Mouse (Mus musculus) spleen, adult 2 months (tissue): ENCODE results near the gene Slc38a2. TPM values are rescaled to one million over a fixed set of nuclear protein-coding genes. Genes with fewer than 3 reads are reported as not detected.

Source experiments
- DNase-seq, 2 experiments: peaks; one replicate each; pipeline versions ENCODE4 v3.0.0 to v3.0.0-alpha.2; 2012 to 2021; ENCODE audit warnings: low spot score in 2 of 2, low read depth in 1 of 2
- H3K27ac ChIP-seq: fragments of 200-500 bp; 2 replicates; pipeline ENCODE4 v1.5.1; 2012; ENCODE audit warnings: low read length, inconsistent platforms; ENCODE audit not compliant: insufficient read depth
- H3K27me3 ChIP-seq: fragments of 200-500 bp; 2 replicates; pipeline ENCODE4 v1.6.1; 2012; ENCODE audit warnings: mild to moderate bottlenecking, moderate library complexity, low read length, inconsistent platforms; ENCODE audit not compliant: control insufficient read depth, insufficient read depth
- H3K36me3 ChIP-seq: fragments of 200-500 bp; 2 replicates; pipeline ENCODE4 v1.6.1; 2012; ENCODE audit warnings: mild to moderate bottlenecking, low read length, inconsistent platforms; ENCODE audit not compliant: control insufficient read depth, insufficient read depth
- H3K4me1 ChIP-seq: fragments of 200-500 bp; 2 replicates; pipeline ENCODE4 v1.6.1; 2011; ENCODE audit warnings: inconsistent platforms; ENCODE audit not compliant: control insufficient read depth, insufficient read depth, insufficient read length
- H3K4me3 ChIP-seq: fragments of 200-500 bp; 2 replicates; pipeline ENCODE4 v1.5.1; 2011; ENCODE audit warnings: mild to moderate bottlenecking, inconsistent platforms; ENCODE audit not compliant: insufficient read depth, insufficient read length; ENCODE audit errors: extremely low read depth
- CTCF ChIP-seq: fragments of 200-500 bp; IDR thresholded peaks from 2 replicates; pipeline ENCODE4 v1.5.1; 2011; ENCODE audit warnings: mild to moderate bottlenecking, inconsistent platforms; ENCODE audit not compliant: insufficient read depth, insufficient read length, insufficient replicate concordance; ENCODE audit errors: extremely low read depth
- POLR2A ChIP-seq: fragments of 200-500 bp; IDR thresholded peaks from 2 replicates; pipeline ENCODE4 v1.6.1; 2011; ENCODE audit warnings: low read depth, low read length, inconsistent platforms
- WGBS: fragments of 180-500 bp; shearing (Covaris S2); methylation state at CpG from one replicate; pipeline ENCODE4 v1.1.7; 2018; 5-methylcytosine and 5-hydroxymethylcytosine counted together
- polyA plus RNA-seq: library from polyadenylated mRNA; depleted of rRNA; stranded (reverse); fragments of >200 nt; gene quantifications from 2 replicates; pipeline ENCODE4 v1.2.3, GENCODE M21; 2012

Gene Slc38a2
- polyA plus RNA-seq, 1 experiment, result 28.5 TPM

- Histone ChIP-seq H3K4me1 (peaks cover 11% of the 10 kb centered on the region), H3K27me3 (no peaks in the 10 kb centered on the region), H3K27ac (no peak overlapping the region; the same call in 1 of the 2 replicates), H3K36me3 (no peaks in the 10 kb centered on the region), H3K4me3 (no peak overlapping the region)
- no peak for DNase-seq
- WGBS, result 66% methylated on average over 8 of the region's 8 CpGs
- TF ChIP-seq POLR2A (no peak), CTCF (no peak)
These were observed 8.9 kb upstream of the Slc38a2 start for GRCm38 (mm10) chr15:96708428-96708827.

GRCm38 (mm10) chr15:96707936-96708335, 8.4 kb upstream of the Slc38a2 start:
- Histone ChIP-seq H3K4me3 (no peak overlapping the region), H3K27me3 (no peaks in the 10 kb centered on the region), H3K4me1 (peaks cover 11% of the 10 kb centered on the region), H3K27ac (no peak overlapping the region), H3K36me3 (no peaks in the 10 kb centered on the region)
- DNase-seq, result no peak
- TF ChIP-seq POLR2A, result no peak
- TF ChIP-seq CTCF, result no peak
- 27% methylated on average over 2 of the region's 2 CpGs for WGBS

- no peak for DNase-seq
- 94% methylated on average over 12 of the region's 12 CpGs for WGBS
- no peak for TF ChIP-seq CTCF
- TF ChIP-seq POLR2A, result no peak
- Histone ChIP-seq H3K27ac (no peak overlapping the region), H3K27me3 (no peaks in the 10 kb centered on the region), H3K4me1 (no peaks in the 10 kb centered on the region; the same call in 1 of the 2 replicates), H3K4me3 (no peak overlapping the region), H3K36me3 (peaks cover 7% of the 10 kb centered on the region)
These were observed 3.0 kb upstream of the Slc38a2 start for GRCm38 (mm10) chr15:96702466-96703031.

DNA sequence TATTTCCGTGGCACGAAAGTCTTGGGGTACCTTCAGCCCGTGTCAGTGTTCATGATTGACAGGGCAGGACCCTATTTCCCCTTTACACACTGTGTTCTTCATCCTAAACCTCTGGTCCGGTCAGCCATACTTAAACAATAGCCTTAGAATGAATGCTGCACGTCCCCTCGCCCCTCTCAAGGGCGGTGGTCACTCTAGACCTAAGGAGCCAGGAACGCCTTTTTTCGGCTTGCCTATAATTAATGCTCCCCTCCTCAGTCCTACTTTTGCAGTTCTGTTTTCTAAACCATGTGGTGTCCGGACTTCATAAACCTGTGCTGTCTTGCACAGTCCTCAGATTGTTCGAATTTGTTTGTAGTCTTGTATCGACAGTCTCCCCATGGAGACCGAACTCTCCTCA, 1.2 kb upstream of the Slc38a2 start:
- TF ChIP-seq CTCF (no peak), POLR2A (no peak)
- 51% methylated on average over 13 of the region's 13 CpGs for WGBS
- no peaks in the 10 kb centered on the region for H3K27me3 ChIP-seq
- H3K36me3 ChIP-seq, result peaks cover 18% of the 10 kb centered on the region
- peaks cover 4% of the 10 kb centered on the region for H3K4me1 ChIP-seq
- no peak overlapping the region; the same call in 1 of the 2 replicates for H3K4me3 ChIP-seq
- DNase-seq, result no peak
- H3K27ac ChIP-seq, result no peak overlapping the region

GRCm38 (mm10) chr15:96698658-96699448, 677 bp downstream of the Slc38a2 start:
- Histone ChIP-seq H3K36me3 (peaks cover 35% of the 10 kb centered on the region), H3K27me3 (no peaks in the 10 kb centered on the region), H3K4me3 (peak overlapping the region; percentile 99), H3K27ac (peak overlapping the region; percentile 100), H3K4me1 (peaks cover 4% of the 10 kb centered on the region)
- DNase-seq, result peak; percentile 65 to 82
- 1% methylated on average over 79 of the region's 101 CpGs for WGBS
- peak; percentile 39 for TF ChIP-seq POLR2A
- TF ChIP-seq CTCF, result no peak

DNA sequence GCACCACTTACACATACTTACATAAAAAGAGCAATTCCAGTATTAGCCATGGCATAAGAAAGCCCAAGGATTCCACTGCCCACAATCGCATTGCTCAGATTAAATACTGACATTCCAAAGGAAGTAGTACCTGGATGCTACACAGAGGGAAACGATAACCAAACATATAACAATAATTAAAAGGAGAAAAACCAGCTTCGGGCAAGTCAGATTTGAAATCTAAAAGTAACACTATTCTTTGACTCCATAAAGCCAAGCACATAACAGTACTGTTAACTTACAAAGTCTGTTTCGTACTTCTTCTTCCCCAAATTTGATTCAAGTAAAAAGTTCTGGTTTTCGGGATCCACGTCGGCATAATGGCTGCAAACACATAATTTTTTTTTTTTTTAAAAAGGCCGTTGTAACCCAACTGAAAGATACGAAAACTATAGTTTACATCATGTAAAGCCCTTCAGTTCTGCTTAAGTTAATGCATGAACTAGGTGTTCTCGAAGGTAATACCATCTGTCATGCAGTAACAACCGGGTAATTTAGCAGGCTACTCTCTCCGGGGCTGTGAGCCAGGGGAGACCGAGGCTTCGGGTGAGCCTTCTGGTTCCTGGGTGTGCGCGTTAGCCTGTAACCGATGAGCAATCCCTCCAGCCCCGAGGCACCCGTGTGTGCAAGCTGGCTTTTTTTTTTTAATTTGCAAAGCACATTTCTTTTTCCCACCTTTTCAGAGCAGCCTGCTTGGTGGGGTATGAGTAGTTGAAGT, 1.5 kb downstream of the Slc38a2 start:
- Histone ChIP-seq H3K36me3 (peaks cover 43% of the 10 kb centered on the region), H3K27ac (peak overlapping the region; percentile 81), H3K4me3 (peak overlapping the region; percentile 99), H3K4me1 (peaks cover 4% of the 10 kb centered on the region), H3K27me3 (no peaks in the 10 kb centered on the region)
- TF ChIP-seq POLR2A (no peak), CTCF (no peak)
- DNase-seq, result peak in 1 of 2 experiments; percentile 17
- WGBS, result 7% methylated on average over 19 of the region's 19 CpGs
